Mouse (Mus musculus) ZHBTc4 (cell line): ENCODE results near the gene Slc25a21.
"Not testable (repeated sequence)": the region's sequence is repeated elsewhere in the genome, so short reads cannot be mapped to it uniquely, and the experiment has no call there.

ENCODE experiments used
- DNase-seq: peaks from one replicate; pipeline ENCODE4 v3.0.0-alpha.2; 2011; ENCODE audit warnings: low read depth, low spot score

The Slc25a21 gene

DNA sequence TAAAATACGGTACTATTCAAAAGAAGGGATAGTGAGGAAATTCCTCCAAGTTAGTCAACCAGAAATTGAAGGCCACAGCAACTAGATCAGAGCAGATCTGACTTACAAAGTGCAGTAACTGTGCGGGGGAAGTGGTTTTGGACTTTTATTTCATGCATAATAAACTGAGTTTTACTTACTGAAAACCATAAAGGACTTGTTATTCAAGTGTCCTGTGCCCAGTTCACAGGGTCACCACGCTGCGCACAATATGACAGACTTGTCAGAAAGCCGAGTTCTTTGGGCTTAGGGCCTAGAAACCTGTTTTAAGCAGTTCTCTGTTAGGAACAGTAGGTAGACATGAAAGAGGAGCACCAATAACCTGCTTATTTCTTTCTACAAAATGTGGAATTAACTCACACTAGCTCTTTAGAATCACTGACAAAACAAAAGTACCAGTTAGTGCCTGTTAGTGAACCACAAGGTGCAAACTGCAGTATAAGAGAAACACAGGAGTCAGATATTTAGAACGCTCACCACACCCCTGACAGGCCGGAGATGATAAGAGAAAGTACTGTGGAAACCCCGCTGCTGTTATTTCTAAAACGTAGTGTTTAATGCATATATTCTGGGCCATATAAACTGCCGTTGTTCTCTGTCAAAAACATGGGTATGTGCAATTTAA is at the start of gene Slc25a21:
Slc25a21 (minus strand) TSS at position 110 of the 664 bp plus-strand sequence.
- no peak for DNase-seq

- DNase-seq: peak; percentile 19
Observed at GRCm38 (mm10) chr12:57243671-57244495, 46.6 kb upstream of the Slc25a21 start.

GRCm38 (mm10) chr12:57233386-57233785 is 36.1 kb upstream of the Slc25a21 start:
- DNase-seq: peak; percentile 51

DNA sequence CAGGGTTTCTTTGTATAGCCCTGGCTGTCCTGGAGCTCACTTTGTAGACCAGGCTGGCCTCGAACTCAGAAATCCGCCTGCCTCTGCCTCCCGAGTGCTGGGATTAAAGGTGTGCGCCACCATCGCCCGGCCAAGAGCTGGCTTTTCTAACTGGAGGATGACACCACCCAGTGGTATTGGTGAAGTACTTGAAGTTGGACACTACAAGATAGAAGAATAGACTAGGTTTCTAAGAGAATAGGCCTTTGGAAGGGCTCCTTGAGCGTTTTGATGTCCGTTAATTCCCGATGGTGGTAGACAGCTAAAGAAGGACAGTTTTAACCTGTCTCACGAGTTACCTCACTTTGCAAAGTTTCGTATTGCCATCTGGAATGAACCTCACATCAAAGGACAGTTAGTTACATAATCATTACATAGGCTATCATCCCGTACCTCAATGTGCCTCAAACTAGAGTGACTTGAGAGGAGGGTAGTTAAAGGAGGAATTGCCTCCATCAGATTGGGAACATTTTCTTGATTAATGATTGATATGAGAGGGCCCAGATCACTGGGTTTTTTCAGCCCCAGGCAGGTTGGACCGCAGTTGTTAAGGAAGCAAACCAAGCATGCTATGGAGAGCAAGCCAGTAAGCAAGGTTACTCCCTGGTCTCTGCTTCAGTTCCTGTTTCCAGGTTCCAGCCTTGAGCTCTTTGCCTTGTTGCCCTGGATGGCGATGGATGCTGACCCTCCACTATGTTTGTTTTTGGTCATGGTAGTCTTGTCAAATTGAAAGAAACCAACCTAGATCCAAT is 34.0 kb upstream of the Slc25a21 start:
- DNase-seq: peak; percentile 81

DNA sequence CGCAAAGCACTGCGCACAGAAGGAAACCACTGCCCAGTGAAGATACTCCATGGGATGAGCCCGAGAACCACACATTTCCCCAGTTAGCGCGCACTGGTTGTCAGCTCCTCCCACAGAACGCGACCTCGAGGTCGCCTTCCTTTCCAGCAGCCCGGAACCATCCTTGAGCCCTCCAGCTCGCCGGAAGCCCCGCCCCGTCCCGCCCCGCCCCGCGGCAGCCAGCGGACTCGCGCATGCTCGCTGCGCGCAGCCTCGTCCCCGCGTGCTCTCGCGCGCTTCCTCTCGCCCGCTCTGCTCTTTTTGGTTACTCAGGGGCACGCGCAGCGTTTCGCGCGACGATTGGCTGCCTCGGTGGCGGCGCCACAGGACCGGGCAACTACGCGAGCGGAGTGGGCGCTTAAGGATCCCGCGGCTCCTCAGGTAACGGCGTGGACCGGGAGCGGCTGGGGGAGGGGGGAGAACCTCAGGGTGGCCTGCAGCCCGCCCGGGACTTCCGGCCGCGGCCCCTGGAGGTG is 33.0 kb upstream of the Slc25a21 start, which contains the start of the genes Prps1l3 and Mipol1:
Prps1l3 (plus strand) TSS at position 221 of the 515 bp plus-strand sequence.
Mipol1 (plus strand) TSS at position 236 of the 515 bp plus-strand sequence.
- DNase-seq: peak; percentile 98

DNA sequence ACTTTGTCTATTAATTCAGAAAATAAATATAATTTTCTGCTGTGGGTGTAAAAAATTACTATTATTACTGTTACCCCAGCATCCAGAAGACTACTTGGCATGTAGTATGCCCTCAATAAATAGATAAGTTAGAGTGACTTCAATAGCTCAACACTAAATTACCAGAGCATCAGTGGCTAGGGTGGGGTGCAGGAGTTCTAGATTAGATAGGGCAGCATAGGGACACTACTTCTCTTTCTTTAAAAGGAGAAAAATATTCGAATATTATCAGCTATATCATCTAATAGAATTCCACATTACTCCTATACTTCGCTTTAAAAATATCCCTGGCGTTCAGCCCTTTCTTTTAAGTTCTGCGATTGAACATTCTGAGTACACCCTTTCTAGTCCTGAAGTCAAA is 32.4 kb upstream of the Slc25a21 start:
- no peak for DNase-seq

DNA sequence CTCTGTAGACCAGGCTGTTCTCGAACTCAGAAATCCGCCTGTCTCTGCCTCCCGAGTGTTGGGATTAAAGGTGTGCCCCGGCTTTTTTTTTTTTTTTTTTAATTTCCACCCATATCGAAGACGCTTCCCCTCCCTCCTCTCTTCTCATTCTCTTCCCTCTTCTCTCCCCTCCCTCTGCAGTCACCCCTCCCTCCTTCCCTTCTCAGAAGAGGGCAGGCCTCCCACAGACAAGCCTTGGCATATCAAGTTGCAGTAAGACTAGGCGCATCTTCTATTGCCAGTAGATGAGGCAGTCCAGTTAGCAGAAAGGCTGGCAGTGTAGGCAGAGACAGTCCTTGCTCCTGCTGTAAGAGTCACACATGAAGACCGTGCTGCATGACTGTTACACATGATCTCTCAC is 30.5 kb upstream of the Slc25a21 start:
- peak; percentile 53 for DNase-seq

- peak; percentile 68 for DNase-seq
Observed at GRCm38 (mm10) chr12:57226411-57226810, 29.1 kb upstream of the Slc25a21 start.

DNA sequence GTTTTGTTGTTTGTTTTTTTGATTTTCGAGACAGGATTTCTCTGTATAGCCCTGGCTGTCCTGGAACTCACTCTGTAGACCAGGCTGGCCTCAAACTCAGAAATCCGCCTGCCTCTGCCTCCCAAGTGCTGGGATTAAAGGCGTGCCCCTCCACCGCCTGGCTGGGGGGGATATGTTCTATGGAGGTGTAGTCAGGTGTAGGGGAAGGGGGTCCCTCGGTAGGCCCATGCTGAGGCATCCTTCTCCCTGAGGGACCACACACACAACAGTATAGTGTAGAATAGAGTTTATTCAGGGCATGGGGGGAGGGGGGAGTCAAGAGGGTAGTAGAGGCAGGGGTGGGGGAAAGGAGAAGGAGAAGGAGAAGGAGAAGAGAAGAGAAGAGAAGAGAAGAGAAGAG is 15.2 kb upstream of the Slc25a21 start:
- not testable (repeated sequence) for DNase-seq

DNA sequence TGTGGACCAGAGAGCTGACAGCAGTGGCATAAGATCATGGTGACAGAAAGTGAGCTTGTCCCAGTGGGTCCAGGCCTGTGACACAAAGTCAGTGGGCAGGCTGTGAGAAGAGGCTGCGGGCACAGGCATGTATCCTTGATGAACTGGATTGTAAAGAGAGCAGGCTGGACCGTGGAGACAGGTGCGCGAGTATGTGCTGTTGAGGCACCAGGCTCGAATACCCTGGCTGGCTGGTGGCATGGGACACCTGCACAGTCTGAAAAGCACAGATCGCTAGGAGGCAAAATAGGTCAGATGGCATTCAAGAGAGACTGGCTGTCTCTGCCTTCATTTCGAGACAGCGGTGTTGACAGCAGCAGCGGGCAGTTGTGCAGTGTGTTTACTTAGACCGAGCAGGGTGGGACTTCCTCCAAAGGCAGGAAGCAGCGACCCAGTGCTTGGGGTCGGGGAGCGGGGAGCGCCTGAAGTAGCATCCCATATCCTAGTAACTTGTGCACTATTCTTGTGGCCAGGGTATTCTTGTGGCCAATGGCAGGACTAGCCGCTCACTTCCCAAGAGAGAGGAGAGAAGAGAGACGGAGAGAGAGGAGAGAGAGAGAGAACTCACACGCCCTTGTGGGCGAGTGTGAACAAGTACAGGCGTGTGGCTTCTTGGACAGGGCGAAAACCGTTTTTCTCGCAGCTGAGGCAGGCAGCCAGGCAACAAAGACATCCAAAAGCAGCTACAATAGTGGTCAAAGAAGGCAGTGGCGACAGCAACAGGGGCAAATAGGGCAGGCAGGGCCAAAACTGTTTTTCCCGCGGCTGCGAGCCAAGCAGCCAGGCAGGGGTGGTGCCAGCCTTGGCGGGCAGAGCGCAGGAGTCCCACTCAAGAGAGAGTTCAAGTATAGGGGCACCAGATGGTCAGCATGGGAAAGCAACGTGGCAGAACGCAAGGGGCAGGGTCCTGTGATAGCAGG is 14.4 kb upstream of the Slc25a21 start:
- DNase-seq: peak; percentile 68

DNA sequence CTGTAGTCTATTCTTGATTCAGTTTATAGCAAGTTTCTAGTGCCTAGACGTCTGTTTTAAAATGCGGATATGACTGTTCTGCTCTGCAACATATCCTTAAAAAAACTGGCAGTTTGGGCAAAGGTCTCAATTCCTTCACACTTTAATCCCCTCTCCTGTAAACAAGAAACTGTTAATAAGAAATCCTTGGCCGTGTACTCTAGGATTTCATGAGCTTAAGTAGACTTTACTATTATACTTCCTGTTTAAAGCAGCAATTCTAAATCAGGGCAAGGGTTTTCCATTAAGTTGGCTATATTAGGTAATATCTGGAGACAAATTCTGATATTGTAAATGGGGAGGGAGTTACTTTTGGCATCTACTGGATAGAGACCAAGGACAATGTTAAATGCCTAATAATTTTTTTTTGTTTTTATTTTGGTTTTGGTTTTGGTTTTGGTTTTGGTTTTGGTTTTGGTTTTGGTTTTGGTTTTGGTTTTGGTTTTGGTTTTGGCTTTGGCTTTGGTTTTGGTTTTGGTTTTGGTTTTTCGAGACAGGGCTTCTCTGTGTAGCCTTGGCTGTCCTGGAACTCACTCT is 7.1 kb upstream of the Slc25a21 start:
- DNase-seq: no peak

GRCm38 (mm10) chr12:57201901-57202300 is 4.6 kb upstream of the Slc25a21 start:
- no peak for DNase-seq

- no peak for DNase-seq
Observed at GRCm38 (mm10) chr12:57199427-57199826, 2.2 kb upstream of the Slc25a21 start.

GRCm38 (mm10) chr12:57198269-57198668 is 997 bp upstream of the Slc25a21 start:
- DNase-seq: no peak

DNA sequence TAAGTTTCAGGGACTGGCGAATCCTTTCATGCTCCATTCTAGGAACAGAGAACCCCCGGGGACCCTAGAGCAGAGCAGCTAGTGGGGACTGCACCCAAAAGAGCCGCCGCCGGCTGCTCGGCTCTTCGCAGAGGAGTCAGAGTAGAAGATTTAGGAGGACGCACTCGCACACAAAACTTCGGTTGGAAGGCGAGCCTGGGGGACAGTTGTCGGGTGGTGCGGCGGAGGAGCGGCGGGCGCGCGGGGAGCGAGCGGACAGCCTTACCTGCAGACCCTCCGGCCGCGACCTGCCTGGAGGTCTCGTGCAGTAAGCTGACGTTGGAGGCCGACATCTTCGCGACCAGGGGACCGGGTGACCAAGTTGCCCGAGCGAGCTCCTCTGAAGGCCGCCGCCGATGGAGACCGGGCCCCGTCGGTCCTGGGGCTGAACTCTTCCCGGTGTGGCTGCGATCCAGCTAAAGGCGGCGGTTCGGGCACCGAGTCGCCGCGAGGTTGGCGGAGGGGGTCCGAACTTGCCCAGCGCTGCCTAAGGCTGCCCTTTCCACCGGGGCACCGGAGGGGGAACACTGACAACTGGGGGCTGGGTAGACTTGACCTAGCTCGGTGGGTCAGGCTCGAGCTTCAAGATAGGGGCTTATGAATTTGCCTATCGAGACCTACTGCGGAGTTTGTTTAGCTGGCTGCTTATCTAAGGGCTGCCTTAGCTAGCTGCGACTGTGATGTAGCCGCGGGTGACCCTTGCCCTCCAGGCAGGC is 487 bp downstream of the Slc25a21 start:
- DNase-seq: peak; percentile 66

GRCm38 (mm10) chr12:57196286-57196607 is 1.0 kb downstream of the Slc25a21 start:
- no peak for DNase-seq

GRCm38 (mm10) chr12:57194609-57195008 is 2.7 kb downstream of the Slc25a21 start:
- DNase-seq: peak; percentile 71

DNA sequence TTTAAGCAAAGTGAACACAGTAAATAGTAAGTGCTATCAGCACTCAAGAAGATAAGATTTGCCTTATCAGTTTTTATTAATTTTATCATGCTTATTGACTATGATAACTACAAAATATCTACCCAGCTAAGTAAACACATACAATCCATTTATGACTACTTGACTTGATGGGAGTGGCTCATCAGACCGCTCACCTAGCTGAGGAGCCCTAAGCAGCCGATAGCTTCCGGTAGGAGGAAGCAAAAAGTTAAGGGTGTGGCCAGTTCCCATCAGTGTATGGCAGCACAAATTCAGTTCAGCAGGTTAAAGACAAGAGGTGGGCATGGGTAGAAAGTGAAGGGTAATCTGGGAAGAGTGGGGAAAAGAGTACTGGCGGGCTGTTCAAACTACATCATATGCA is 10.2 kb downstream of the Slc25a21 start:
- no peak for DNase-seq

DNA sequence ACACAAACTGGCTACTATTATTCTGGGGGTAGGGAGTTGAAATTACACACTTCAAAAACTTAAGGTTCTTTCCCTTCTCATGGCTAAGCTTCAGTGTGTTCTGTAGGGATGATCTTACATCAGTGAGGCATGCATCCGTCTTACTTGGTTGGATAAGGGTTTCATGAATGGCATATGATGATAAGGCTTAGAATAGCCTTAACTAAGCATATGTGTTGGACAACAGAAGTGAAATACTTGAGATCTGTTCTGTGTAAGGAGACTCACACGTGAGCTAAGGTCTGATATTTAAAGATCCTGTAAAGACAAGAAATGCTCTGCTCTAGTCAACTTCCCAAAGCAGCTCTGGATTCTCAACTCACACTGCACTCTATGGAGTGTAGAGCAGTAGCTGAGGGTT is 11.1 kb downstream of the Slc25a21 start:
- no peak for DNase-seq

DNA sequence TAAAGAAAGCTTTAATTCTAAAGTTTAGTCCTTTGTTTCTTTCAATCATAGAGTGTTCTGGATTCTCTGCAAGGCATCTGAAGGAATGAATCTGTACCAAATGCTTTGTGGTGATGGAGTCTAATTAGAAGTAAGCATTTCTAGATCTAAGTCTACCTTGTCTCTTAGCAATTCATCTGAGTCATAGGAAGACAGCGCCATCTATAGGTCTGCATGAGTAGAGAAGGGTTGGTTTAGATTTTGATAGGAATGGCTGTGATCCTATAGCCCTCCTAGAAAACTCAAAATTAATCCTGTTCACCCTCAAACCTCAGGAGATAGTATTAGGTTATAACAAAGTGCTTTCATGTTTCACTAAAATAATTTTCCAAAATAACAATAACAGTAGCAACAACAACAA is 11.8 kb downstream of the Slc25a21 start:
- DNase-seq: peak; percentile 63
